Mouse (Mus musculus): ENCODE results near the gene Hist1h3i. TPM values are rescaled to one million over a fixed set of nuclear protein-coding genes. Genes with fewer than 3 reads are reported as not detected.
"Not testable (repeated sequence)": the region's sequence is repeated elsewhere in the genome, so short reads cannot be mapped to it uniquely, and the experiment has no call there.

The Hist1h3i gene
- polyA plus RNA-seq (2015; fragmentation: Nextera tagmentation; extraction: Ambion mirVana): 79.3 and 101 TPM in 2 replicates

DNA sequence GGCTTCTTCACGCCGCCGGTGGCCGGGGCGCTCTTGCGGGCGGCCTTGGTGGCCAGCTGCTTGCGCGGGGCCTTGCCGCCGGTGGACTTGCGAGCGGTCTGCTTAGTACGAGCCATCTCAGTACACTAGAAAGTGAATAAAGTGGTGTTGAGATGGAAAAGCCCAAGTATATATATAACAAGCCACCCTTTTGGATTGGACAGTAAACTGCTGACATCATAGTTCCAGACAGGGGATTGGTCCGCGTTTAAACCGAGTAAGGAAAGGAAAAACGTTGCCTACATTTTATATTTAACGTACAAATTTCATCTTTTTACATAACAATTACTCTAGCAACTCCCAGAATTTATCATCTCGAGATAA, at the start of gene Hist1h3i:
Gene Hist1h3i (minus strand): TSS at position 116 of the 363 bp plus-strand sequence.
- H3K36me3 ChIP-seq: no peaks in the 10 kb centered on the region
- H3K4me3 ChIP-seq: peak within 1 kb of the TSS; percentile 46
- H3K9ac ChIP-seq (replicated peaks): peak within 1 kb of the TSS; percentile 67
- H3K9me3 ChIP-seq: no peaks in the 10 kb centered on the region
- peak within 1 kb of the TSS; percentile 88 for H3K27ac ChIP-seq (replicated peaks)
- H3K27me3 ChIP-seq: no peaks in the 10 kb centered on the region
- peak; percentile 79 for ATAC-seq (replicated peaks)
- peak within 1 kb of the TSS; percentile 77 for H3K4me2 ChIP-seq (replicated peaks)
- H3K4me1 ChIP-seq: peaks cover 59% of the 10 kb centered on the region
- 0% methylated on average over 17 of the region's 20 CpGs for WGBS

- peak within 1 kb of the TSS; percentile 27 for H3K4me3 ChIP-seq
- not testable (repeated sequence) for H3K9me3 ChIP-seq; H3K9ac ChIP-seq (replicated peaks); H3K36me3 ChIP-seq; H3K27ac ChIP-seq (replicated peaks); H3K27me3 ChIP-seq; H3K4me1 ChIP-seq
- WGBS: under 1% methylated on average over 30 of the region's 58 CpGs
- H3K4me2 ChIP-seq (replicated peaks): peak within 1 kb of the TSS; percentile 39
- peak; percentile 87 for ATAC-seq (replicated peaks)
Observed at GRCm38 (mm10) chr13:21831418-21832394, 48.5 kb upstream of the Hist1h3i start, which contains the start of gene Hist1h4n. Gene Hist1h4n, minus strand, starts transcription at chr13:21832196.

- H3K27me3 ChIP-seq: no peaks in the 10 kb centered on the region
- H3K36me3 ChIP-seq: no peaks in the 10 kb centered on the region
- WGBS: 83% methylated on average over 10 of the region's 10 CpGs
- H3K9ac ChIP-seq (replicated peaks): no peak overlapping the region
- ATAC-seq (replicated peaks): no peak
- H3K4me3 ChIP-seq: no peak overlapping the region
- no peaks in the 10 kb centered on the region for H3K4me1 ChIP-seq
- no peaks in the 10 kb centered on the region for H3K9me3 ChIP-seq
- no peak overlapping the region for H3K4me2 ChIP-seq (replicated peaks)
- no peak overlapping the region for H3K27ac ChIP-seq (replicated peaks)
Observed at GRCm38 (mm10) chr13:21830344-21830743, 47.2 kb upstream of the Hist1h3i start.

GRCm38 (mm10) chr13:21828511-21828910, 45.3 kb upstream of the Hist1h3i start:
- WGBS: 80% methylated on average over 3 of the region's 3 CpGs
- ATAC-seq (replicated peaks): no peak
- Histone ChIP-seq H3K36me3 (no peaks in the 10 kb centered on the region), H3K27me3 (no peaks in the 10 kb centered on the region), H3K4me3 (no peak overlapping the region), H3K9ac (replicated peaks) (no peak overlapping the region), H3K4me2 (replicated peaks) (no peak overlapping the region), H3K9me3 (no peaks in the 10 kb centered on the region), H3K4me1 (no peaks in the 10 kb centered on the region), H3K27ac (replicated peaks) (no peak overlapping the region)

DNA sequence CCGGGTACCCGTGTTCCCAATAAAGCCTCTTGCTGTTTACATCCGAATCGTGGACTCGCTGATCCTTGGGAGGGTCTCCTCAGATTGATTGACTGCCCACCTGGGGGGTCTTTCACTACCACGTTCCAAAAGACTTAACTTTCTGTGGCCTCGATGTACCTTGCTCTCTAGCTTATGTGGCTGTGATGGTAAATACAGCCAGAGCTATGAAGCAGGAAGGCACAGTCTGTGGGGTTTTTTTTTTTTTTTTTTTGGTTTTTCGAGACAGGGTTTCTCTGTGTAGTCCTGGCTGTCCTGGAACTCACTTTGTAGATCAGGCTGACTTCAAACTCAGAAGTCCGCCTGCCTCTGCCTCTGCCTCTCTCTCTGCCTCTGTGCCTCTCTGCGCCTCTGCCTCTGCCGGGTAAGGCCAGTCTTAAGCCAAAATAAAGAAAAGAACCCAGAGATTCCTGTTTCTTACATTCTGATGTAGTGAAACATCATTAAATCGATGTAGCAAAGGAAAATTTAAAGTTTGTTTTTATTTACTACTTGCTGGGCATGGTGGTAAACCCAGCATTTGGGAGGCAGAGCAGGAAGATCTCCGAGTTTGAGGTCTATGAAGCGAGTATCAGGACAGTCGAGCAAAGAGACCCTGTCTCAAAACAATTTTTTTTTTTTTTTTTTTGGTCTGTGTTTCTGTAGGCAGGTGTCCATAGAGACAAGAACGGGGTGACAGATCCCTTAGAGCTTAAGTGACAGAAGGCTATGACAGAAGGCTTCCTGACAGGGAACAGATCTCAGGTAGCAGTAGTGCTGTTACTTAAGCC, 37.1 kb upstream of the Hist1h3i start:
- not testable (repeated sequence) for H3K36me3 ChIP-seq; H3K9me3 ChIP-seq; H3K27ac ChIP-seq (replicated peaks); H3K4me1 ChIP-seq; H3K9ac ChIP-seq (replicated peaks); H3K4me3 ChIP-seq; H3K27me3 ChIP-seq; H3K4me2 ChIP-seq (replicated peaks); ATAC-seq (replicated peaks)
- 55% methylated on average over 7 of the region's 16 CpGs for WGBS

DNA sequence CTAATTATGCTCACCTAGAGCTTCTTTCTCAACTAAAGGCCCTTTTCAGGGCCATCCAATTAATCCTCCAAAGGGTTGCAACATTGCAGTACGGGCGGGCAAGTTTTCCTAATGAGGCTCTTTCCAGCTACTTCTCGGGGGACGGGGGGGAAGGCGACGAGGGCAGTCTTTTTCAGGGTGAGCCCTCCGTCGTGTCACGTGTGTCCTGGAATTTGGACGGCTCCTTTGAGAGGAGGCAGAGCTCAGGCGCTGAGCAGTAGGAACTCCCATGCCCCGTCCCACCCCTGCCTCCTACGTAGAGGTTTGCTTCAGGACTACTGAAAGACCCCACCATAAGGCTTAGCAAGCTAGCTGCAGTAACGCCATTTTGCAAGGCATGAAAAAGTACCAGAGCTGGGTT, 28.9 kb upstream of the Hist1h3i start:
- peak overlapping the region; percentile 27 for H3K4me3 ChIP-seq
- H3K36me3 ChIP-seq; H3K4me1 ChIP-seq; H3K9ac ChIP-seq (replicated peaks); H3K9me3 ChIP-seq; H3K27me3 ChIP-seq: not testable (repeated sequence)
- WGBS: under 1% methylated on average over 14 of the region's 14 CpGs
- 0 out of 2 replicates have a peak overlapping the region, but pooled peaks have one; percentile 34 for H3K27ac ChIP-seq (replicated peaks)
- peak overlapping the region; percentile 42 for H3K4me2 ChIP-seq (replicated peaks)
- peak; percentile 35 for ATAC-seq (replicated peaks)

DNA sequence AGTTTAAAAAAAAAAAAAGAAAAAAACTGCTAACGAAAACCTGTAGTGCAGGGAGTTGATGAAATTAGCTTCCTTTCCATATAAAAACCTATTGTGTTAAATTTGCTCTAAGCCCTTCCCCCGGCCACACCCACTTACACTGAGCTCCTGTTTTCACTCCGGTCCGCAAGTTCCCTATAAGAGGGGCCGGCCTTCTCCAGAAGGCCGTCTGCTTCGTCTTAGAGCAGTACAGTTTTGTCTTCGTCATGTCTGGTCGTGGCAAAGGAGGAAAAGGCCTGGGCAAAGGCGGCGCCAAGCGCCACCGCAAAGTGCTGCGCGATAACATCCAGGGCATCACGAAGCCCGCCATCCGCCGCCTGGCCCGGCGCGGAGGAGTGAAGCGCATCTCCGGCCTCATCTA, 28.4 kb upstream of the Hist1h3i start, which contains the start of gene Hist1h4m:
Gene Hist1h4m (plus strand): TSS at position 208 of the 400 bp plus-strand sequence.
- not testable (repeated sequence) for H3K9ac ChIP-seq (replicated peaks); H3K36me3 ChIP-seq; H3K9me3 ChIP-seq; H3K27me3 ChIP-seq; H3K4me1 ChIP-seq
- peak within 1 kb of the TSS; percentile 42 for H3K4me2 ChIP-seq (replicated peaks)
- no CpG with 5 or more reads among the region's 24 CpGs for WGBS
- H3K27ac ChIP-seq (replicated peaks): 0 out of 2 replicates have a peak within 1 kb of the TSS, but pooled peaks have one; percentile 34
- peak; percentile 53 for ATAC-seq (replicated peaks)
- H3K4me3 ChIP-seq: peak within 1 kb of the TSS; percentile 27

GRCm38 (mm10) chr13:21811074-21811473, 27.9 kb upstream of the Hist1h3i start:
- H3K27me3 ChIP-seq; H3K27ac ChIP-seq (replicated peaks); H3K9ac ChIP-seq (replicated peaks); H3K4me3 ChIP-seq; H3K4me1 ChIP-seq; H3K4me2 ChIP-seq (replicated peaks); H3K36me3 ChIP-seq; H3K9me3 ChIP-seq: not testable (repeated sequence)
- ATAC-seq (replicated peaks): peak; percentile 32
- no CpG with 5 or more reads among the region's 8 CpGs for WGBS

DNA sequence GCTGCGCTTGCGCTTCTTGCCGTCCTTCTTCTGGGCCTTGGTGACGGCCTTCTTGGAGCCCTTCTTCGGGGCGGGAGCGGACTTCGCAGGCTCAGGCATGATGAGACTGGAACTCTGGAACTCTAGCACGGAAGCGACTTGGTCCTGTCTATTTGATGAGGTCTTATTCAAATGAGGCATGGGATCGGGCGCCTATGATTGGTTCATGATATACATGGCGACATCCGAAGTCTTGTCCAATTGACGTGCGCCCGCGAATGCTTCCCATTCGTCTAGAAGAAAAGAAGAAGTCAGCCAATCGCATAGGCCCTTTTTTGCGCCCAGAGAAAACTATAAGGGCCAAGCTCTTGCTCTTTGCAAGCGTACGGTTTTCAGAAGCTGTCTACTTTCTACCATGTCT, 26.9 kb upstream of the Hist1h3i start, which contains the start of the genes Hist1h2bq and Hist1h2ao:
Gene Hist1h2bq (minus strand): TSS at position 125 of the 400 bp plus-strand sequence.
Gene Hist1h2ao (plus strand): TSS at position 393 of the 400 bp plus-strand sequence.
- WGBS: no CpG with 5 or more reads among the region's 23 CpGs
- H3K9ac ChIP-seq (replicated peaks); H3K9me3 ChIP-seq; H3K4me1 ChIP-seq; H3K27me3 ChIP-seq; H3K4me3 ChIP-seq; H3K36me3 ChIP-seq; H3K27ac ChIP-seq (replicated peaks); H3K4me2 ChIP-seq (replicated peaks): not testable (repeated sequence)
- ATAC-seq (replicated peaks): peak; percentile 98

- H3K9ac ChIP-seq (replicated peaks); H3K4me1 ChIP-seq; H3K36me3 ChIP-seq; H3K27me3 ChIP-seq; H3K4me3 ChIP-seq; H3K27ac ChIP-seq (replicated peaks); H3K4me2 ChIP-seq (replicated peaks); H3K9me3 ChIP-seq: not testable (repeated sequence)
- no CpG with 5 or more reads among the region's 4 CpGs for WGBS
- peak; percentile 74 for ATAC-seq (replicated peaks)
Observed at GRCm38 (mm10) chr13:21803058-21803457, 19.9 kb upstream of the Hist1h3i start.

- not testable (repeated sequence) for H3K27ac ChIP-seq (replicated peaks); H3K4me1 ChIP-seq; H3K4me2 ChIP-seq (replicated peaks); H3K27me3 ChIP-seq; H3K4me3 ChIP-seq; H3K36me3 ChIP-seq; ATAC-seq (replicated peaks); H3K9ac ChIP-seq (replicated peaks); H3K9me3 ChIP-seq
Observed at GRCm38 (mm10) chr13:21797163-21797562, 14.0 kb upstream of the Hist1h3i start.

DNA sequence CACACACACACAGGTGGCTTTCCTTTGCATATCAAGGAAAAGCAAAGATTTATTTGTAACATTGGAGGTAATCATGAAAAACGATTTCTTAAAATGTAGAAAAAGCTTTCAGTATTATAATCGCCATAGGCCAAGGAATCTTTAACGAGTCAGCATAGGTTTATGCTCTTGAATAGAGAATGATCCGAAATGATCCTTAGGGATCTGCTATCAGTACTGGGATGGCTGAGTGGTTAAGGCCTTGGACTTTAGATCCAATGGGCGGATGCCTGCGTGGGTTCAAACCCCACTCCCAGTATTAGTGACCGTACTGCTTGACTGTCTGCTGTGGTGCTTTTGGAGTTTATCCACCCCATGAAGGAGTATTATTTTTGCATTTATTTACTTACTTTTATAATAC, 12.4 kb upstream of the Hist1h3i start:
- Histone ChIP-seq H3K9me3 (no peaks in the 10 kb centered on the region), H3K36me3 (no peaks in the 10 kb centered on the region), H3K27me3 (no peaks in the 10 kb centered on the region), H3K9ac (replicated peaks) (no peak overlapping the region), H3K4me1 (no peaks in the 10 kb centered on the region), H3K4me3 (no peak overlapping the region), H3K27ac (replicated peaks) (no peak overlapping the region), H3K4me2 (replicated peaks) (no peak overlapping the region)
- WGBS: 91% methylated on average over 7 of the region's 7 CpGs
- ATAC-seq (replicated peaks): no peak

Measured in forebrain, embryonic 15.5 days (tissue).